In the genomic region with DNA sequence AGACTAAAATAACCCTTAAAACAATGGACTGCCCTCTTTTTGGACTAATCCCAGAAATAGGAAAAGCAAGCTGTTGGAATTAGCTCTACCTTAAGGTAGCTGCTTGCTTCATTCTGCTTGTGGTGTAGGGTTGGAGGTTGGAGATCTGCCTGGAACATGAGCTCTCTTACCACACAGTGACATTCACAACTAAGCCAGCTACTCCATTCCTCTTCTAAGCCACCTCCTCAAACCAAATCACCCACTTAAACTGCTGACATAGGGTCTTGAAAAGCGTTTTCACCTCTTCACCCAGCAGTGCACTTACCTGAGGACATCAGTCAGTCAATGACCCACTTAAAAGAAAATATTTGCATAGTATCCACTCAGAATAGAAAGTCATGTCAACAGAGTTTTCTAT, we compare ENCODE assay signal across 13 mouse cellular contexts.
"Had no signal": no experiment of that assay in that cellular context is flagged by ENCODE, and none has a peak within 500 bp of the region (broad histone marks: within the 10 kb centered on the region; RNA-seq: fewer than 3 reads in every experiment).

No protein-coding gene starts in this region.

- H3K9ac ChIP-seq: limb, embryonic 12.5 days; liver, embryonic 15.5 days; neural tube, embryonic 15.5 days had no signal

- H3K4me3 ChIP-seq: layer of hippocampus, adult 2 months; limb, embryonic 12.5 days; liver, embryonic 15.5 days; myocyte; neural tube, embryonic 15.5 days had no signal

- H3K27me3 ChIP-seq: limb, embryonic 12.5 days; liver, embryonic 15.5 days; neural tube, embryonic 15.5 days had no signal

- H3K36me3 ChIP-seq: limb, embryonic 12.5 days; liver, embryonic 15.5 days; neural tube, embryonic 15.5 days had no signal

- H3K4me2 ChIP-seq: limb, embryonic 12.5 days; liver, embryonic 15.5 days; neural tube, embryonic 15.5 days had no signal

- H3K4me1 ChIP-seq: liver, embryonic 15.5 days; neural tube, embryonic 15.5 days had no signal

- DNase-seq: kidney, adult 18-20 months; kidney, postnatal 10 days; kidney, postnatal 4 days; liver; midbrain, embryonic 14.5 days; right cerebral cortex, adult 18-20 months; right cerebral cortex, postnatal 25 days; thymus, postnatal 4 days had no signal

- H3K9me3 ChIP-seq: limb, embryonic 12.5 days; liver, embryonic 15.5 days; neural tube, embryonic 15.5 days had no signal

- H3K27ac ChIP-seq: layer of hippocampus, adult 2 months; limb, embryonic 12.5 days; liver, embryonic 15.5 days; neural tube, embryonic 15.5 days had no signal
